Mouse (Mus musculus): ENCODE measurements at regions not wholly inside any gene's neighbourhood (a gene's known extent, or its start where the extent isn't known, plus 50 kb on each side); places are given as distances from the start of the nearest gene placed in this dataset.

GRCm38 (mm10) chr2:30723059-30723587 lies 80.3 kb downstream of the 1700001O22Rik start:
- TF ChIP-seq CTCF (conservative IDR thresholded peaks at IDR 0.05; ENCODE audit: low read length) (no peak), POU5F1 (IDR thresholded peaks at IDR 0.05; ENCODE audit: borderline replicate concordance, low read length) (no peak)

Data from E14TG2a.4 (cell line).